Mouse (Mus musculus) kidney, adult 8-10 months (tissue): ENCODE results near the gene Zfp993.
"Not testable (repeated sequence)": the region's sequence is repeated elsewhere in the genome, so short reads cannot be mapped to it uniquely, and the experiment has no call there.

Source experiments
- DNase-seq, 2 experiments: peaks; one replicate each; pipeline ENCODE4 v3.0.0; 2022

Gene Zfp993

DNA sequence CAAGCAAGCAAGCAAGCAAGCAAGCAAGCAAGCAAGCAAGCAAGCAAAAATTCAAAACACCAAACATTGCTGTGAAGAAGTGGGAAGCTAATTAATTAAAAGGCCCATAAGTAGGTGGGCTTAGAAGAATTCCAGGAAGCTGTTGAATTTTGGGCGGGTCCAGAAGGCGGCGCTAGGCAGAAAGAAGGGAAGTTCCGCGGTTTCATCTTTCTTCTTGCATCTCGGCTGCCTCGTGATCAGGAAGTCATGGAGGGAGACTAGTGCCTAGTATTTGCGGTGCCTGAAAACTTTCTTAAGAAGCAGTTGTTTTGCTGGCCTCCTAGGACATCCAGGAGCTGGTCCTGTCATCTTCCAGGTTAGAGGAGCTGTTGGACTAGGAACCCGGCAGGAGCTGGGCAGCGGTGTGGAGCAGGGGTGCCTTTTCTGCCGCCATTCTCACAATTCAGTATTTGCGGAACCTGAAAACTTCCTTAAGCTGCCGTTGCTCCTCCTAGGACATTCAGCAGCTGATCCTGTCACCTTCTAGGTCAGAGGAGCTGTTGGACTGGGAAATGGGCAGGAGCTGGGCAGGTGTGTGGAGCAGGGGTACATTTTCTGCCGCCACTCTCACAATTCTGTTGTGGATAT, at the start of gene Zfp993:
Gene Zfp993 (plus strand): TSS at position 188 of the 627 bp plus-strand sequence.
- not testable (repeated sequence) for DNase-seq

GRCm38 (mm10) chr4:146579905-146580873, 30.6 kb upstream of the Zfp993 start:
- not testable (repeated sequence) for DNase-seq

- not testable (repeated sequence) for DNase-seq
Measured at GRCm38 (mm10) chr4:146603578-146604399, 7.0 kb upstream of the Zfp993 start.

DNA sequence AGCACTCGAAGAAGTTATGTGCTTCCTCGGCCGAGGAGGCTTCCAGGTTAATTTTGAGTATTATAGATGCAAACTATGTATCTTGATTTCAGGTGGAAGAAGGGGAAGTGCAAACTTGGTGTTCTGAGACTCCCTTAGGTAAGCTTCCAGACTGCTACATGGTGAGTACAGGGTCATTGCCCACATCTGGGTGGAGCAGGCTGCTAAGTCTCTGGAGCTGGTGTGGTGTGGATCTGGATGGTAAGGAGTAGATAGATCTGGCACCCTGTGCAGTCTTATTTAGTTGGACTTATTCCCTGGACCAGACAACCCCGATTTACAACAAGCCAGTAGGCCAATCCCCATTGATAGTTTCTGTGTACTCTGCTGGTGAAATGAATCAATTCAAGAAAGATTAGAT, 33.6 kb downstream of the Zfp993 start:
- not testable (repeated sequence) for DNase-seq

DNA sequence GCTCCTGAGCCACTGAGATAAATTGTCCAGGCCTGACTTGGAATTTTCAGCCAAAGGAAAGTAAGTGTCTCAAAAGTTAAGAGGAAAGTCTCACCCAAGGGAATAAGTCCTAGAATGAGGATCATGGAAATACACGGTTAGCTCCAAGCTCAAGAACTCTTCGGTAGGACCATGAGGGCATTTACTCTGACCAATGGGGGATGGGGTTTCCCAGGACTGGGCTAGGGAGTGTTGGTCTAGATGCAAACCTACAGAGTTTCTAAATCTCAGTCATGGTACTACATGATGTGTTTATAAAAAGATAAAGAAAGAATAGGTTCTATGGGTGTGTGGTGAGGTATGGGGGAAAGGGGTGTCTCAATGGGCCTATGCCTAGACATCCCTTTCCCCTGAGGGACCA, 38.9 kb downstream of the Zfp993 start:
- not testable (repeated sequence) for DNase-seq

DNA sequence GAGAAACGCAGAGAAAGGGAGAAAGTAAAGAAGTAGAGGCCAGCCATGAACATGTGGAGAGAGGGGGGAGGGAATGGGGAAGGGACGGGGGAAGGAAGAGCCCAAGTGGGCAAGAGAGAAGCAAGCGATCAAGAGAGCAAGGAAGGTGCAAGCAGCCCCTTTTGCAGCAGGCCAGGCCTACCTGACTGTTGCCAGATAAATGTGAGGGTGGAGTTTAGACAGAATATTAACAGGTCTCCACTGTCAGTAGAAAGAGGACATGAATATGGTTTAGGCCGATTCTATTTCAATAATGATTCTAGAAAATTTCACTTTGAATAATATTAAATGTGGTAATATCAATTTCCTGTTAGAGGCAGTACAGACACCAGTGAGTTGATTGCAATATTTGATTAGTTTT, 39.4 kb downstream of the Zfp993 start:
- DNase-seq = not testable (repeated sequence)

DNA sequence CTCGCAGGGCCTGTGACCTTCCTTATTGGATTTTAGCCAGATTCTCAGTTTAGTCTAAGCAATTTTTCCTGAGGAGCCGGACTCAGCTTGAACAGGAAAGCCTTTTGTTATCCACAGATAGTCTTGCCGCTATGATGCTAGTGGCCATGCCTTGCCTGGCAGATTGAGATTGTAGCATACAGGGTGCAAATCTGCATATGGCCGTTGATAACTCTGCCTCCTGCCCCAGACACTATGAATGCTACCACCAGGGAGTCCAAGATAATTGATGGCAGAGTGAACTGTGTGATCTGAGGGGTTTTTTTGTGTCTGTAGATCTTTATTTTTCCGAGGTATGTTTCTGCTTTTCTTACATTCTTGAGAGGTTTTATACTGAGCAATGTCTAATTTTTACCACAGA, 39.9 kb downstream of the Zfp993 start:
- not testable (repeated sequence) for DNase-seq
